Mouse (Mus musculus): Measurements from ENCODE around the gene Olig3. TPM values are rescaled to one million over a fixed set of nuclear protein-coding genes. Genes with fewer than 3 reads are reported as not detected.
"Not testable (repeated sequence)": the region's sequence is repeated elsewhere in the genome, so short reads cannot be mapped to it uniquely, and the experiment has no call there.

Gene Olig3
- total RNA-seq, 2 experiments from 2014 or later = not detected

- DNase-seq = no peak
Observed at GRCm38 (mm10) chr10:19361539-19362293, 5.4 kb downstream of the Olig3 start.

- no peak for DNase-seq
Observed at GRCm38 (mm10) chr10:19362294-19362590, 5.9 kb downstream of the Olig3 start.

- no peak for DNase-seq
Observed at GRCm38 (mm10) chr10:19362861-19363260, 6.5 kb downstream of the Olig3 start.

GRCm38 (mm10) chr10:19363365-19363764 is 7.0 kb downstream of the Olig3 start:
- DNase-seq = no peak

GRCm38 (mm10) chr10:19369143-19369542 is 12.8 kb downstream of the Olig3 start:
- DNase-seq = no peak

- no peak for DNase-seq
Observed at GRCm38 (mm10) chr10:19370146-19370545, 13.8 kb downstream of the Olig3 start.

GRCm38 (mm10) chr10:19372263-19372662 is 15.9 kb downstream of the Olig3 start:
- no peak for DNase-seq

- DNase-seq = no peak
Observed at GRCm38 (mm10) chr10:19373797-19374196, 17.5 kb downstream of the Olig3 start.

- no peak for DNase-seq
Observed at GRCm38 (mm10) chr10:19374311-19374710, 18.0 kb downstream of the Olig3 start.

GRCm38 (mm10) chr10:19375838-19376237 is 19.5 kb downstream of the Olig3 start:
- DNase-seq = no peak

- DNase-seq = not testable (repeated sequence)
Observed at GRCm38 (mm10) chr10:19380971-19381370, 24.6 kb downstream of the Olig3 start.

- no peak for DNase-seq
Observed at GRCm38 (mm10) chr10:19384176-19384575, 27.8 kb downstream of the Olig3 start.

- no peak for DNase-seq
Observed at GRCm38 (mm10) chr10:19391819-19392218, 35.5 kb downstream of the Olig3 start.

- DNase-seq = no peak
Observed at GRCm38 (mm10) chr10:19396485-19397137, 40.3 kb downstream of the Olig3 start.

- no peak for DNase-seq
Observed at GRCm38 (mm10) chr10:19397396-19397795, 41.1 kb downstream of the Olig3 start.

- DNase-seq = no peak
Observed at GRCm38 (mm10) chr10:19401136-19401535, 44.8 kb downstream of the Olig3 start.

GRCm38 (mm10) chr10:19404401-19404800 is 48.1 kb downstream of the Olig3 start:
- no peak for DNase-seq

GRCm38 (mm10) chr10:19405959-19406358 is 49.6 kb downstream of the Olig3 start:
- DNase-seq = no peak

- DNase-seq = no peak
Observed at GRCm38 (mm10) chr10:19407168-19407567, 50.8 kb downstream of the Olig3 start.

Other genes with a start within 250 kb of the Olig3 start
- gene Ifngr1, start 235.4 kb downstream of the Olig3 start, total RNA-seq (2021) = 10 to 100 TPM; 48.3 to 73.2 TPM

Data from adrenal gland, postnatal 36 days (tissue).